Mouse (Mus musculus) adrenal gland, adult 2 months (tissue): Measurements from ENCODE around the gene Unc5c. TPM values are rescaled to one million over a fixed set of nuclear protein-coding genes. Genes with fewer than 3 reads are reported as not detected.

Experiments
- DNase-seq: peaks from one replicate; pipeline ENCODE4 v3.0.0; 2021
- polyA plus RNA-seq: library from polyadenylated mRNA; depleted of rRNA; stranded (reverse); fragments of >200 nt; gene quantifications from 2 replicates; pipeline ENCODE4 v1.2.3, GENCODE M21; 2012
- total RNA-seq, 2 experiments: library from RNA; stranded (reverse); gene quantifications; 2 replicates each; pipeline ENCODE4 v1.2.3; 2021

Gene Unc5c
- total and polyA plus RNA-seq, 3 experiments: 0.51 to 5.1 (median 4.9) TPM

GRCm38 (mm10) chr3:141716371-141716770, 251.4 kb downstream of the Unc5c start:
- DNase-seq: no peak

GRCm38 (mm10) chr3:141719050-141719449, 254.0 kb downstream of the Unc5c start:
- no peak for DNase-seq

- DNase-seq: no peak
Observed at GRCm38 (mm10) chr3:141724499-141724898, 259.5 kb downstream of the Unc5c start.

- no peak for DNase-seq
Observed at GRCm38 (mm10) chr3:141725432-141725831, 260.4 kb downstream of the Unc5c start.

GRCm38 (mm10) chr3:141733844-141734243, 268.8 kb downstream of the Unc5c start:
- no peak for DNase-seq

GRCm38 (mm10) chr3:141735285-141735684, 270.3 kb downstream of the Unc5c start:
- DNase-seq: no peak

- DNase-seq: no peak
Observed at GRCm38 (mm10) chr3:141745322-141745721, 280.3 kb downstream of the Unc5c start.

GRCm38 (mm10) chr3:141748694-141749381, 283.8 kb downstream of the Unc5c start:
- DNase-seq: no peak

- DNase-seq: no peak
Observed at GRCm38 (mm10) chr3:141752172-141752571, 287.2 kb downstream of the Unc5c start.

- DNase-seq: no peak
Observed at GRCm38 (mm10) chr3:141757259-141757658, 292.2 kb downstream of the Unc5c start.

- no peak for DNase-seq
Observed at GRCm38 (mm10) chr3:141778411-141778919, 313.4 kb downstream of the Unc5c start.

GRCm38 (mm10) chr3:141779186-141779585, 314.2 kb downstream of the Unc5c start:
- DNase-seq: no peak

GRCm38 (mm10) chr3:141782553-141782952, 317.5 kb downstream of the Unc5c start:
- DNase-seq: no peak

GRCm38 (mm10) chr3:141791026-141791780, 326.2 kb downstream of the Unc5c start:
- DNase-seq: no peak

GRCm38 (mm10) chr3:141792106-141792505, 327.1 kb downstream of the Unc5c start:
- no peak for DNase-seq

GRCm38 (mm10) chr3:141793755-141794154, 328.7 kb downstream of the Unc5c start:
- DNase-seq: no peak

GRCm38 (mm10) chr3:141794371-141794770, 329.4 kb downstream of the Unc5c start:
- no peak for DNase-seq

GRCm38 (mm10) chr3:141797372-141797771, 332.4 kb downstream of the Unc5c start:
- no peak for DNase-seq

GRCm38 (mm10) chr3:141797789-141798188, 332.8 kb downstream of the Unc5c start:
- DNase-seq: no peak

GRCm38 (mm10) chr3:141804133-141804532, 339.1 kb downstream of the Unc5c start:
- DNase-seq: no peak

- no peak for DNase-seq
Observed at GRCm38 (mm10) chr3:141809581-141809980, 344.6 kb downstream of the Unc5c start.

- no peak for DNase-seq
Observed at GRCm38 (mm10) chr3:141810944-141811343, 345.9 kb downstream of the Unc5c start.

- peak; percentile 31 for DNase-seq
Observed at GRCm38 (mm10) chr3:141811348-141811747, 346.3 kb downstream of the Unc5c start.
